Mouse (Mus musculus) midbrain, embryonic 13.5 days (tissue): ENCODE measurements around the gene Pola1. TPM values are rescaled to one million over a fixed set of nuclear protein-coding genes. Genes with fewer than 3 reads are reported as not detected.

Source experiments
- ATAC-seq: fragments of 200-750 bp; cut with Nextera tagmentation; 2 replicates; pipeline ENCODE4 v1.8.0; 2017; ENCODE audit warnings: mild to moderate bottlenecking, moderate TSS enrichment, moderate library complexity
- H3K27ac ChIP-seq: fragments of 300-500 bp; sonication (generic); 2 replicates; pipeline ENCODE4 v1.5.1; 2015; ENCODE audit warnings: inconsistent platforms, mild to moderate bottlenecking, moderate library complexity
- H3K27me3 ChIP-seq: fragments of 300-500 bp; sonication (generic); 2 replicates; pipeline ENCODE4 v1.6.1; 2015; ENCODE audit warnings: mild to moderate bottlenecking, inconsistent platforms
- H3K36me3 ChIP-seq: fragments of 300-500 bp; sonication (generic); 2 replicates; pipeline ENCODE4 v1.6.1; 2015; ENCODE audit warnings: mild to moderate bottlenecking, inconsistent platforms
- H3K4me1 ChIP-seq: fragments of 300-500 bp; sonication (generic); replicated peaks from 2 replicates; pipeline ENCODE4 v1.6.1; 2015; ENCODE audit warnings: inconsistent platforms
- H3K4me2 ChIP-seq: fragments of 300-500 bp; sonication (generic); replicated peaks from 2 replicates; pipeline ENCODE4 v1.6.1; 2015; ENCODE audit warnings: moderate library complexity, mild to moderate bottlenecking, inconsistent platforms
- H3K4me3 ChIP-seq: fragments of 300-500 bp; sonication (generic); replicated peaks from 2 replicates; pipeline ENCODE4 v1.5.1; 2015; ENCODE audit warnings: mild to moderate bottlenecking, inconsistent platforms
- H3K9ac ChIP-seq: fragments of 300-500 bp; sonication (generic); replicated peaks from 2 replicates; pipeline ENCODE4 v1.6.1; 2015; ENCODE audit warnings: mild to moderate bottlenecking, inconsistent platforms
- H3K9me3 ChIP-seq: fragments of 300-500 bp; sonication (generic); 2 replicates; pipeline ENCODE4 v1.6.1; 2016; ENCODE audit warnings: mild to moderate bottlenecking, inconsistent platforms
- WGBS: fragments of 180-500 bp; shearing (Covaris S2); methylation state at CpG from one replicate; pipeline ENCODE4 v1.1.7; 2015; 5-methylcytosine and 5-hydroxymethylcytosine counted together
- polyA plus RNA-seq: library from polyadenylated mRNA; unstranded; fragments of >200 nt; fragmentation: Nextera tagmentation; extraction: Ambion mirVana; gene quantifications from 2 replicates; pipeline ENCODE4 v1.2.1, GENCODE M21; 2015

Pola1 gene
- polyA plus RNA-seq, 1 experiment from 2014 or later, result 8.4 TPM

- no peak for ATAC-seq
- Histone ChIP-seq H3K4me1 (peaks cover 7% of the 10 kb centered on the region), H3K4me3 (no peak overlapping the region), H3K27ac (no peak overlapping the region), H3K36me3 (no peaks in the 10 kb centered on the region), H3K4me2 (no peak overlapping the region), H3K9me3 (no peaks in the 10 kb centered on the region), H3K9ac (no peak overlapping the region), H3K27me3 (0 out of 2 replicates have a peak, but pooled peaks cover 3% of the 10 kb centered on the region)
- 79% methylated on average over 2 of the region's 2 CpGs for WGBS
Measured at GRCm38 (mm10) chrX:93634861-93635375, 3.0 kb upstream of the Pola1 start.

- Histone ChIP-seq H3K36me3 (no peaks in the 10 kb centered on the region), H3K9me3 (no peaks in the 10 kb centered on the region), H3K27ac (no peak overlapping the region), H3K4me2 (peak overlapping the region; percentile 6; the same call in 1 of the 2 replicates), H3K9ac (no peak overlapping the region), H3K4me1 (peaks cover 7% of the 10 kb centered on the region), H3K4me3 (no peak overlapping the region), H3K27me3 (0 out of 2 replicates have a peak, but pooled peaks cover 3% of the 10 kb centered on the region)
- 51% methylated on average over 1 of the region's 1 CpGs for WGBS
- ATAC-seq, result no peak
Measured at GRCm38 (mm10) chrX:93630256-93630655, 1.7 kb downstream of the Pola1 start.

DNA sequence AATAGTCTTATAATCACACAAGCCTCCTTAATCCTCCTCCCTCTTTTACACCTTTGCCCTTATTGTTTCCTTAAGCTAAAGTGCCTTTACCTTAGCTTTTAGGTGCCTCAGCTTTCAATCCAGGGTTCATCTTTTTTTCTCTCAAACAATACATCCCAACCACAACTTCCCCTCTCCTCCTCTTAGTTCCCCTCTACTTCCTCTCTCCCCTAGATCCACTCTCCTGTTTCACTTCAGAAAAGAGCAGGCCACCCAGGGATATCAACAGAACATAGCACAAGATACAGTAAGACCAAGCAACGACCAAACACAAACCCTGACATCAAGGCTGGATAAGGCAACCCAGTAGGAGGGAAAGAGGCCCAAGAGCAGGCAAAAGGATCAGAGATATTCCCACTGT lies 29.7 kb downstream of the Pola1 start:
- Histone ChIP-seq H3K4me3 (no peak overlapping the region), H3K9me3 (no peaks in the 10 kb centered on the region), H3K4me2 (no peak overlapping the region), H3K27me3 (no peaks in the 10 kb centered on the region), H3K4me1 (no peaks in the 10 kb centered on the region), H3K27ac (no peak overlapping the region), H3K9ac (no peak overlapping the region), H3K36me3 (peaks cover 3% of the 10 kb centered on the region; the same call in 1 of the 2 replicates)
- no peak for ATAC-seq
- WGBS, result 92% methylated on average over 1 of the region's 1 CpGs

GRCm38 (mm10) chrX:93594283-93594682 lies 37.7 kb downstream of the Pola1 start:
- H3K27ac ChIP-seq, result no peak overlapping the region
- WGBS, result 97% methylated on average over 4 of the region's 4 CpGs
- H3K4me2 ChIP-seq, result no peak overlapping the region
- no peaks in the 10 kb centered on the region for H3K9me3 ChIP-seq
- no peaks in the 10 kb centered on the region for H3K4me1 ChIP-seq
- no peak overlapping the region for H3K4me3 ChIP-seq
- H3K27me3 ChIP-seq, result no peaks in the 10 kb centered on the region
- H3K9ac ChIP-seq, result no peak overlapping the region
- no peaks in the 10 kb centered on the region for H3K36me3 ChIP-seq
- no peak for ATAC-seq

DNA sequence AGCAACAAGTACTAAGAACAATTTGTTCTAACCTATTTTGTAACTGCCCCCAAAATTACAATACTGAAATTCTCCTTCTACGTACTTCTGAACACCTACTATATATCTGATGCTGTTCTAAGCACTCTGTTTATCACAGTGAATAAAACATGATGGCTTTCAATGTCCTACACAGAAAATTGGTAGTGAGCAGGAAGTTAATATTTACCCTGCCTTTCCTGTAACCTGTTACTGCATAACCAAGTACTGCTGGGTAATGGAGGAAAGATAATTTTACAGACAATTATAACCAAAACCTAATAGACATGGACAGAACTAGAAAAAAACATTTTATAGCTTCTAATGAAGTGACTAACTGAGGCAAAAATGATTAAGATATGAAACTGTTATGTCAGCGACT lies 51.0 kb downstream of the Pola1 start:
- 89% methylated on average over 2 of the region's 2 CpGs for WGBS

GRCm38 (mm10) chrX:93557171-93557570 lies 74.8 kb downstream of the Pola1 start:
- no peak overlapping the region for H3K27ac ChIP-seq
- WGBS, result 37% methylated on average over 1 of the region's 1 CpGs
- H3K9ac ChIP-seq, result no peak overlapping the region
- H3K36me3 ChIP-seq, result no peaks in the 10 kb centered on the region
- no peaks in the 10 kb centered on the region for H3K4me1 ChIP-seq
- H3K4me2 ChIP-seq, result no peak overlapping the region
- no peaks in the 10 kb centered on the region for H3K9me3 ChIP-seq
- no peak overlapping the region for H3K4me3 ChIP-seq
- no peak for ATAC-seq
- no peaks in the 10 kb centered on the region for H3K27me3 ChIP-seq

More for the DNA sequence above, 51.0 kb downstream of the Pola1 start:
- H3K4me1 ChIP-seq, result no peaks in the 10 kb centered on the region
- H3K4me2 ChIP-seq, result no peak overlapping the region
- no peak for ATAC-seq
- no peaks in the 10 kb centered on the region for H3K36me3 ChIP-seq
- H3K9me3 ChIP-seq, result no peaks in the 10 kb centered on the region
- H3K9ac ChIP-seq, result no peak overlapping the region
- H3K27ac ChIP-seq, result no peak overlapping the region
- no peak overlapping the region for H3K4me3 ChIP-seq
- no peaks in the 10 kb centered on the region for H3K27me3 ChIP-seq

DNA sequence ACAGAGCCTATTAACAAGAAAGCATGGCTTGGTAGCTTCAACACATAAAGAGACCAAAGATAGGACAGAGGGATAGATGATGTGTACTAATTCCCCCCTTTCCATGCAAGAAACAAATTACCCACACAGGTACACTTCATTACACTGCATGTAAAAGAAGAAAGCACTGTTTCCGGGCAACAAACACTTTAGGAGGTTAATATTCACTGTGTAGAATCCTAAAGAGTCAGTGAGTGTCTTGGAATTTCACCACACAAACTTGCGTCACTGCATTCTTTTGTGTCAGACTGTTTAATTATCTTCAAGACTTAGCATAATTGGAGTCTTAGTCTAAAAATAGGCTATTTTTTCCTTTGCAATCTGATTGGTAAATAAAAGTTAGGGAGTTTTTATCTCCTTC lies 92.2 kb downstream of the Pola1 start:
- Histone ChIP-seq H3K36me3 (no peaks in the 10 kb centered on the region), H3K4me2 (no peak overlapping the region), H3K4me3 (no peak overlapping the region), H3K9me3 (no peaks in the 10 kb centered on the region), H3K27ac (no peak overlapping the region), H3K9ac (no peak overlapping the region), H3K4me1 (no peaks in the 10 kb centered on the region), H3K27me3 (no peaks in the 10 kb centered on the region)
- WGBS, result 81% methylated on average over 2 of the region's 2 CpGs
- no peak for ATAC-seq

DNA sequence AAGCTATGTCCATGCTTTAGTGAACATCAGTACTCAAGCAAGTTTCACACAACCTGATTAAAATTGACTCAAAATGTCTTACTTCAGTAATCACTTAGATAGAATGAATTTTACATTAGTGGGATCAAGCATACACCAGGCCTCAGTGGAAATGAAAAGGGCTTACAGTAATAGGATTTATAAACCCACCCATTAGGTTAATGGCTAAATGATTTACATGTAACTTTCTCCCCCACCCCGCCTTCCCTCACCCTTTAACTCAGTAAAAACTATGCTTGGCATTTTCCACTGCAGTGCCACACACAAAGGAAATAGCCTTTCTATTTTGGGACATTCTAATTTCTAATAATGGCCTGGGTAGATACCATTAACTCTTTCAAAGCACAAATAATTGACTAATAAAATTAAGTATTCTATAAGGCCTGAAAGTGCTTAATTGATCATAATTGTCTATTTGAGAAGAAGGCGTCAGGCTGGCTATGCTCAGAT lies 129.0 kb downstream of the Pola1 start:
- H3K9me3 ChIP-seq, result no peaks in the 10 kb centered on the region
- no peak overlapping the region for H3K27ac ChIP-seq
- WGBS, result 69% methylated on average over 2 of the region's 2 CpGs
- ATAC-seq, result no peak
- no peaks in the 10 kb centered on the region for H3K36me3 ChIP-seq
- H3K4me1 ChIP-seq, result no peaks in the 10 kb centered on the region
- no peak overlapping the region for H3K4me2 ChIP-seq
- no peak overlapping the region for H3K9ac ChIP-seq
- H3K27me3 ChIP-seq, result no peaks in the 10 kb centered on the region
- H3K4me3 ChIP-seq, result no peak overlapping the region

DNA sequence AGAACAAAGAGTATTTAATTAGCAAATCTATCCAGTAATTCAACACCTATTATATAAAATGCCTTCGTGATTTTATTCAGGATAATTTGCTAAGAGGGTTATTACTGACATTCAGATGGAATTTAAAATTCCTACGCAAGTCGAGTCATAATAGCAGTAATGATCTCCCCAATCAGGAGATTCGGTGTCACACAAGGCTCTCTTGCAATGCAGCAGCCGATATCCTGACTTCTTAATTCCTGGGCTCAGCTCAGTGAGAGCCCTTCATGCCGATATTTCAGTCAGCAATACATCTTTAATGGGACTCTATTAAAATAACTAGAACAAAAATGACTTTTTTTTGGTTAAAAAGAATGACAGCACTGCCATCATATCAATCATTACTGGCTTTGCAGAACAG lies 134.4 kb downstream of the Pola1 start:
- Histone ChIP-seq H3K27me3 (no peaks in the 10 kb centered on the region), H3K4me3 (no peak overlapping the region), H3K4me1 (no peaks in the 10 kb centered on the region), H3K36me3 (no peaks in the 10 kb centered on the region), H3K27ac (no peak overlapping the region), H3K9ac (no peak overlapping the region), H3K9me3 (no peaks in the 10 kb centered on the region), H3K4me2 (no peak overlapping the region)
- ATAC-seq, result no peak
- WGBS, result 78% methylated on average over 6 of the region's 6 CpGs

- no peak overlapping the region for H3K4me2 ChIP-seq
- H3K4me1 ChIP-seq, result no peaks in the 10 kb centered on the region
- no peaks in the 10 kb centered on the region for H3K9me3 ChIP-seq
- H3K27ac ChIP-seq, result no peak overlapping the region
- no peaks in the 10 kb centered on the region for H3K27me3 ChIP-seq
- H3K36me3 ChIP-seq, result no peaks in the 10 kb centered on the region
- WGBS, result 53% methylated on average over 1 of the region's 1 CpGs
- no peak overlapping the region for H3K9ac ChIP-seq
- ATAC-seq, result no peak
- H3K4me3 ChIP-seq, result no peak overlapping the region
Measured at GRCm38 (mm10) chrX:93465711-93466110, 166.2 kb downstream of the Pola1 start.

GRCm38 (mm10) chrX:93429738-93430260 lies 202.2 kb downstream of the Pola1 start:
- H3K27ac ChIP-seq, result no peak overlapping the region
- no peaks in the 10 kb centered on the region for H3K27me3 ChIP-seq
- 49% methylated on average over 6 of the region's 6 CpGs for WGBS
- no peaks in the 10 kb centered on the region for H3K9me3 ChIP-seq
- no peaks in the 10 kb centered on the region for H3K36me3 ChIP-seq
- peaks cover 8% of the 10 kb centered on the region; the same call in 1 of the 2 replicates for H3K4me1 ChIP-seq
- no peak overlapping the region for H3K4me2 ChIP-seq
- no peak overlapping the region for H3K4me3 ChIP-seq
- no peak for ATAC-seq
- H3K9ac ChIP-seq, result no peak overlapping the region

GRCm38 (mm10) chrX:93428956-93429737 lies 202.8 kb downstream of the Pola1 start:
- Histone ChIP-seq H3K9ac (no peak overlapping the region), H3K4me2 (no peak overlapping the region), H3K4me3 (no peak overlapping the region), H3K27ac (no peak overlapping the region), H3K9me3 (no peaks in the 10 kb centered on the region), H3K27me3 (no peaks in the 10 kb centered on the region), H3K36me3 (no peaks in the 10 kb centered on the region), H3K4me1 (peaks cover 8% of the 10 kb centered on the region; the same call in 1 of the 2 replicates)
- 36% methylated on average over 9 of the region's 9 CpGs for WGBS
- 0 out of 2 replicates have a peak, but pooled peaks have one; percentile 27 for ATAC-seq
